Mouse (Mus musculus): ENCODE data around the gene Leng1.

Gene Leng1

GRCm38 (mm10) chr7:3630478-3630815 is 35.2 kb downstream of the Leng1 start:
- DNase-seq (ENCODE audit: low spot score in 2 of 2): no peak

GRCm38 (mm10) chr7:3629543-3630477 is 35.8 kb downstream of the Leng1 start, which contains the start of the genes Tfpt and Prpf31:
Gene Tfpt, minus strand, starts transcription at chr7:3629929.
Gene Prpf31, plus strand, starts transcription at chr7:3629985.
- peak; percentile 90 to 93 for DNase-seq (ENCODE audit: low spot score in 2 of 2)

DNA sequence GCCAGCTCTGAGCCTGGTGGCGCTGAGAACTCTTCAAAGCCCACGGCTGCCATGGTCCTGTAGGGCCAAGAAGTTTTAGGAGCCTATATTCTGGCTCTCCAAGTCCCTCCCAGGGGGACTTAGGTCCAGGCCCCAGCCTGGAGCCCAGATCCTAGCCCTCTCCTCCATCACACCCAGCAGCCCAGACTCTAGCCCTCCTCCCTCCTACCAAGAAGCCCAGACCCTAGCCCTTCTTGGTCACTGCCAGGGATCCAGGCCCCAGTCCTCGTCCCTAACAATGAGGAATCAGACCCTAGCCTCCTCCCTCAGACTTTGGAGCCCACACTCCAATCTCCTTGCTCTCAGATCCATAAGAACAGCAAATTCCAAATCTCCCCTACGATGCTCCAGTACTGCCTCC is 36.6 kb downstream of the Leng1 start:
- no peak for DNase-seq (ENCODE audit: low spot score in 2 of 2)

DNA sequence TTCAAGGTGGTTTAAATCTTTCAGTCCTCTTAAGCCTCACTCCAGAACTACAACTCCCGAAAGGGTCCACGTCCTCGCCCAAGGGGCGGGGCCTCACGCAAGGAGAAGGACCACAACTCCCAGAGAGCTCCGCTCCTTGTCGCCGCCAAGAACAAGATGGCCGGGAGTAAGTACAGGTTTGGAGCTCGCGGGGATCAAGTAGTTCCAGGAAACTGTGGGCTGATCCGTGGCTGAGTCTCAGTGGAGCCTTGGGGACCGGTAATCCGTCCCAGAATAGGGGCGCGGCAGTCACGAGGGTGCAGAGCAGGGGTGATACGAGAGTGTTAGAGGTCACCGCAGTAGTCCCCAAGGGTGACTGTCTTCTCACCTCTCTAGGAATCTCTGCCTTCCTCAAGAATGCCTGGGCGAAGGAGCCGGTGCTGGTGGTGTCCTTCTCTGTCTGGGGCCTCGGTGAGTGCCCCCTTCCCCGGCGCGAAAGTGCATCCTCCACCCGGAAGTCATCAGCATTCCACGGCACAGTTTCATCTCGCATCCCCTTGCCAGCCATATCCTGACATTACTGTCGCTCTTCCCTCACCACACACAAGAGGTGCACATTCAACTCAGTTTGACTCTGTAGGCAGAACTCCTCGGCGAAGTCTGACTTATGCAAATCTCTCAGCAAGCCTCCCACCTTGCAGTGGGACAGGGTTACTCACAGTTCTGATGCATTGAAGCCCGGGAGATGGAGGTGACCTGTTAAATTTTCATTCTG is 48.2 kb downstream of the Leng1 start, which contains the start of gene Ndufa3:
Ndufa3 (plus strand) TSS at position 132 of the 754 bp plus-strand sequence.
- peak; percentile 87 to 88 for DNase-seq (ENCODE audit: low spot score in 2 of 2)

- DNase-seq (ENCODE audit: low spot score in 2 of 2): no peak
These were observed 49.0 kb downstream of the Leng1 start for GRCm38 (mm10) chr7:3616389-3617241.

DNA sequence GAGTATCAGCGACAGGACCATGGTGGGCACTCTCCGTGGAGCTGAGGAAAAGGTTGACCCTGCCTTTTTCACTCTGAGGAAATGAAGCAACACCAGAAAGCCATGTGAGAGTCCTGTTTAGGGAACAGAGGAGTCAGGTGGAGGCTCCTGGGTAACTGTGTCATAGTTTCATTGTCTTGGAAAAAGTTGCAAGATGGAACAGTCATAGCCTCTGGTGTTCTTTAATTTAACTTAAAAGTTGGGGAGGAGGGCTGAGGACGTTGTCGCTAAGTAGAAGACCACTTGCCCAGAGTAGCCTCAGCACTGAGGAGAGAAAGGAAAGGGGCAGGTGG is 49.6 kb downstream of the Leng1 start, which contains the start of gene Oscar:
Oscar (minus strand) TSS at position 101 of the 332 bp plus-strand sequence.
- no peak for DNase-seq (ENCODE audit: low spot score in 2 of 2)

- DNase-seq (ENCODE audit: low spot score in 2 of 2): no peak
These were observed 51.6 kb downstream of the Leng1 start for GRCm38 (mm10) chr7:3614021-3614420.

GRCm38 (mm10) chr7:3611006-3611405 is 54.6 kb downstream of the Leng1 start:
- no peak for DNase-seq (ENCODE audit: low spot score in 2 of 2)

DNA sequence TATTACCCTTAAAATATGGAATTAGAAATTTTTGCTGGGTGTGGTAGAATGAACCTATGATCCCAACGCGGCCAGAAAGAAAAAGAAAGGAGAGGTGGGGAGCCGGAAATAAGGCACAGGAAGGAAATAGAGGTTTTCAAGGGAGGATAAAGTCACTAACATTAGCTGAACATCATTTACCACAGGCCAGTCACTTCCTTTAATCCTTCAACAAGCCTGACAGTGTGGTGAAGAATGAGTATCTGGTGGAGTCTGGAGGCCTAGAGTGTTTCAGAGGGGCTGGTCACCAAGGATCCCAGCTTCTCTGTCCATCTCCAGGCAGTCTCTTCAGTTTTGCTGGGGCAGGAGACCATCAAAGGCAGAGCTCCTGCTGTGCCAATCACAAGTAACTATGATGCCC is 55.2 kb downstream of the Leng1 start:
- DNase-seq (ENCODE audit: low spot score in 2 of 2): no peak
